Mouse (Mus musculus) forebrain, embryonic 11.5 days (tissue): ENCODE results near the gene Uba5. TPM values are rescaled to one million over a fixed set of nuclear protein-coding genes. Genes with fewer than 3 reads are reported as not detected.

Experiments used
- ATAC-seq: fragments of 200-750 bp; cut with Nextera tagmentation; replicated peaks from 2 replicates; pipeline ENCODE4 v1.8.0; 2017; ENCODE audit warnings: moderate TSS enrichment; ENCODE audit not compliant: low FRiP score
- DNase-seq: peaks from one replicate; pipeline ENCODE4 v3.0.0-alpha.2; 2017; ENCODE audit warnings: low spot score
- H3K27ac ChIP-seq: fragments of 300-500 bp; sonication (generic); 2 replicates; pipeline ENCODE4 v1.5.1; 2014; ENCODE audit warnings: low read depth, low read length
- H3K27me3 ChIP-seq: fragments of 300-500 bp; sonication (generic); 2 replicates; pipeline ENCODE4 v1.6.1; 2014; ENCODE audit warnings: mild to moderate bottlenecking, low read length, mixed read lengths; ENCODE audit not compliant: control insufficient read depth, insufficient read depth
- H3K36me3 ChIP-seq: fragments of 300-500 bp; sonication (generic); 2 replicates; pipeline ENCODE4 v1.6.1; 2014; ENCODE audit warnings: mild to moderate bottlenecking, low read length, moderate library complexity, mixed read lengths; ENCODE audit not compliant: control insufficient read depth, insufficient read depth
- H3K4me1 ChIP-seq: fragments of 300-500 bp; sonication (generic); replicated peaks from 2 replicates; pipeline ENCODE4 v1.6.1; 2014; ENCODE audit warnings: low read length, mixed read lengths; ENCODE audit not compliant: control insufficient read depth, insufficient read depth
- H3K4me2 ChIP-seq: fragments of 300-500 bp; sonication (generic); 2 replicates; pipeline ENCODE4 v1.6.1; 2014; ENCODE audit warnings: low read depth, mild to moderate bottlenecking, low read length, moderate library complexity, mixed read lengths; ENCODE audit not compliant: severe bottlenecking
- H3K4me3 ChIP-seq: fragments of 300-500 bp; sonication (generic); 2 replicates; pipeline ENCODE4 v1.5.1; 2014; ENCODE audit warnings: low read depth, low read length
- H3K9ac ChIP-seq: fragments of 300-500 bp; sonication (generic); 2 replicates; pipeline ENCODE4 v1.6.1; 2014; ENCODE audit warnings: low read length
- H3K9me3 ChIP-seq: fragments of 300-500 bp; sonication (generic); 2 replicates; pipeline ENCODE4 v1.6.1; 2016; ENCODE audit warnings: low read length, mixed read lengths; ENCODE audit not compliant: control insufficient read depth
- WGBS: fragments of 180-500 bp; shearing (Covaris S2); extraction: QIAGEN DNeasy Blood & Tissue Kit; methylation state at CpG from one replicate; pipeline ENCODE4 v1.1.7; 2014; 5-methylcytosine and 5-hydroxymethylcytosine counted together
- polyA plus RNA-seq: library from polyadenylated mRNA; unstranded; fragments of >200 nt; fragmentation: Nextera tagmentation; extraction: Ambion mirVana; gene quantifications from 2 replicates; pipeline ENCODE4 v1.2.1, GENCODE M21; 2014

The Uba5 gene
- polyA plus RNA-seq, 1 experiment from 2014 or later = 58.2 TPM

GRCm38 (mm10) chr9:104040362-104040761, 22.6 kb downstream of the Uba5 start, which contains the start of gene Gm28305:
TSS of gene Gm28305 (plus strand) at chr9:104040662.
- Histone ChIP-seq H3K9me3 (no peaks in the 10 kb centered on the region), H3K4me2 (no peak within 1 kb of the TSS), H3K4me3 (no peak within 1 kb of the TSS), H3K27ac (no peak within 1 kb of the TSS), H3K36me3 (no peaks in the 10 kb centered on the region), H3K27me3 (no peaks in the 10 kb centered on the region), H3K4me1 (no peaks in the 10 kb centered on the region), H3K9ac (no peak within 1 kb of the TSS)
- DNase-seq (no peak), ATAC-seq (no peak)
- 63% methylated on average over 2 of the region's 2 CpGs for WGBS

- H3K36me3 ChIP-seq = no peaks in the 10 kb centered on the region
- H3K4me2 ChIP-seq = no peak overlapping the region
- H3K27me3 ChIP-seq = no peaks in the 10 kb centered on the region
- H3K9me3 ChIP-seq = no peaks in the 10 kb centered on the region
- H3K27ac ChIP-seq = no peak overlapping the region
- no peak for ATAC-seq
- H3K9ac ChIP-seq = no peak overlapping the region
- no peaks in the 10 kb centered on the region for H3K4me1 ChIP-seq
- no peak overlapping the region for H3K4me3 ChIP-seq
- DNase-seq = no peak
- 88% methylated on average over 4 of the region's 4 CpGs for WGBS
Observed at GRCm38 (mm10) chr9:104039742-104040141, 23.2 kb downstream of the Uba5 start.

GRCm38 (mm10) chr9:104039031-104039695, 23.8 kb downstream of the Uba5 start:
- Histone ChIP-seq H3K4me1 (no peaks in the 10 kb centered on the region), H3K9ac (no peak overlapping the region), H3K27ac (no peak overlapping the region), H3K27me3 (no peaks in the 10 kb centered on the region), H3K36me3 (no peaks in the 10 kb centered on the region), H3K9me3 (no peaks in the 10 kb centered on the region), H3K4me2 (no peak overlapping the region), H3K4me3 (no peak overlapping the region)
- 91% methylated on average over 21 of the region's 21 CpGs for WGBS
- ATAC-seq (no peak), DNase-seq (no peak)

GRCm38 (mm10) chr9:104038266-104038665, 24.7 kb downstream of the Uba5 start:
- no peaks in the 10 kb centered on the region for H3K27me3 ChIP-seq
- DNase-seq = no peak
- no peak overlapping the region for H3K27ac ChIP-seq
- H3K9ac ChIP-seq = no peak overlapping the region
- H3K4me2 ChIP-seq = no peak overlapping the region
- no peaks in the 10 kb centered on the region for H3K9me3 ChIP-seq
- WGBS = 92% methylated on average over 13 of the region's 13 CpGs
- H3K4me3 ChIP-seq = no peak overlapping the region
- no peaks in the 10 kb centered on the region for H3K4me1 ChIP-seq
- no peak for ATAC-seq
- no peaks in the 10 kb centered on the region for H3K36me3 ChIP-seq

GRCm38 (mm10) chr9:104035261-104036015, 27.5 kb downstream of the Uba5 start:
- Histone ChIP-seq H3K4me2 (no peak overlapping the region), H3K9me3 (no peaks in the 10 kb centered on the region), H3K27me3 (no peaks in the 10 kb centered on the region), H3K4me3 (no peak overlapping the region), H3K36me3 (no peaks in the 10 kb centered on the region), H3K4me1 (no peaks in the 10 kb centered on the region), H3K27ac (no peak overlapping the region), H3K9ac (no peak overlapping the region)
- ATAC-seq (0 out of 2 replicates have a peak, but pooled peaks have one; percentile 60), DNase-seq (peak; percentile 86)
- WGBS = 53% methylated on average over 24 of the region's 24 CpGs

- no peaks in the 10 kb centered on the region for H3K36me3 ChIP-seq
- ATAC-seq (no peak), DNase-seq (no peak)
- H3K27me3 ChIP-seq = no peaks in the 10 kb centered on the region
- WGBS = 81% methylated on average over 6 of the region's 6 CpGs
- no peak overlapping the region for H3K9ac ChIP-seq
- H3K27ac ChIP-seq = no peak overlapping the region
- H3K4me2 ChIP-seq = no peak overlapping the region
- H3K9me3 ChIP-seq = no peaks in the 10 kb centered on the region
- H3K4me1 ChIP-seq = no peaks in the 10 kb centered on the region
- H3K4me3 ChIP-seq = no peak overlapping the region
Observed at GRCm38 (mm10) chr9:104034718-104035117, 28.2 kb downstream of the Uba5 start.

- H3K27ac ChIP-seq = no peak overlapping the region
- 84% methylated on average over 8 of the region's 8 CpGs for WGBS
Observed at GRCm38 (mm10) chr9:104034231-104034630, 28.7 kb downstream of the Uba5 start.

GRCm38 (mm10) chr9:104029861-104030260, 33.1 kb downstream of the Uba5 start:
- H3K27ac ChIP-seq = no peak overlapping the region
- H3K4me2 ChIP-seq = no peak overlapping the region
- no peak overlapping the region for H3K9ac ChIP-seq
- no peaks in the 10 kb centered on the region for H3K9me3 ChIP-seq
- ATAC-seq (no peak), DNase-seq (no peak)
- no peak overlapping the region for H3K4me3 ChIP-seq
- no peaks in the 10 kb centered on the region for H3K27me3 ChIP-seq
- no peaks in the 10 kb centered on the region; the same call in 1 of the 2 replicates for H3K36me3 ChIP-seq
- no peaks in the 10 kb centered on the region for H3K4me1 ChIP-seq
- WGBS = 89% methylated on average over 11 of the region's 11 CpGs

More at GRCm38 (mm10) chr9:104034231-104034630, 28.7 kb downstream of the Uba5 start:
- H3K4me3 ChIP-seq = no peak overlapping the region
- no peaks in the 10 kb centered on the region for H3K9me3 ChIP-seq
- no peak overlapping the region for H3K4me2 ChIP-seq
- H3K9ac ChIP-seq = no peak overlapping the region
- no peaks in the 10 kb centered on the region for H3K27me3 ChIP-seq
- ATAC-seq = no peak
- no peaks in the 10 kb centered on the region for H3K36me3 ChIP-seq
- H3K4me1 ChIP-seq = no peaks in the 10 kb centered on the region
- DNase-seq = no peak
